Mouse (Mus musculus): ENCODE measurements around the gene Chchd3.

Gene Chchd3

GRCm38 (mm10) chr6:32795653-32796500 is 264.2 kb downstream of the Chchd3 start:
- DNase-seq = no peak

- DNase-seq = no peak
Measured at GRCm38 (mm10) chr6:32793575-32793974, 266.5 kb downstream of the Chchd3 start.

- no peak for DNase-seq
Measured at GRCm38 (mm10) chr6:32793163-32793562, 266.9 kb downstream of the Chchd3 start.

- DNase-seq = no peak
Measured at GRCm38 (mm10) chr6:32790487-32790886, 269.6 kb downstream of the Chchd3 start.

- DNase-seq = no peak
Measured at GRCm38 (mm10) chr6:32787399-32787798, 272.7 kb downstream of the Chchd3 start.

- no peak for DNase-seq
Measured at GRCm38 (mm10) chr6:32786196-32786595, 273.9 kb downstream of the Chchd3 start.

- no peak for DNase-seq
Measured at GRCm38 (mm10) chr6:32783102-32783501, 277.0 kb downstream of the Chchd3 start.

GRCm38 (mm10) chr6:32780602-32781001 is 279.5 kb downstream of the Chchd3 start:
- DNase-seq = peak; percentile 11 to 38

GRCm38 (mm10) chr6:32776384-32776783 is 283.7 kb downstream of the Chchd3 start:
- no peak for DNase-seq

- no peak for DNase-seq
Measured at GRCm38 (mm10) chr6:32754524-32754923, 305.5 kb downstream of the Chchd3 start.

GRCm38 (mm10) chr6:32749821-32750220 is 310.2 kb downstream of the Chchd3 start:
- DNase-seq = no peak

- DNase-seq = no peak
Measured at GRCm38 (mm10) chr6:32748777-32749176, 311.3 kb downstream of the Chchd3 start.

GRCm38 (mm10) chr6:32747333-32747732 is 312.7 kb downstream of the Chchd3 start:
- peak in 1 of 2 experiments; percentile 11 for DNase-seq

Data from kidney, postnatal 4 days (tissue).